Mouse (Mus musculus) adipose tissue, adult 10 weeks (tissue): ENCODE data around the gene Tex19.1. TPM values are rescaled to one million over a fixed set of nuclear protein-coding genes. Genes with fewer than 3 reads are reported as not detected.

Experiments used
- polyA plus RNA-seq: library from polyadenylated mRNA; stranded (reverse); fragments of 350-450 nt; fragmentation: Illumina TruSeq; extraction: RNeasy Lipid Tissue Mini Kit (QIAGEN cat#74804); gene quantifications from one replicate; pipeline ENCODE4 v1.2.3, GENCODE M21; 2014; ENCODE audit warnings: low read depth, low replicate concordance

The Tex19.1 gene
- not detected for polyA plus RNA-seq

GRCm38 (mm10) chr11:121145865-121146264 is at the start of gene Tex19.1:
Gene Tex19.1, plus strand, starts transcription at chr11:121146143.

DNA sequence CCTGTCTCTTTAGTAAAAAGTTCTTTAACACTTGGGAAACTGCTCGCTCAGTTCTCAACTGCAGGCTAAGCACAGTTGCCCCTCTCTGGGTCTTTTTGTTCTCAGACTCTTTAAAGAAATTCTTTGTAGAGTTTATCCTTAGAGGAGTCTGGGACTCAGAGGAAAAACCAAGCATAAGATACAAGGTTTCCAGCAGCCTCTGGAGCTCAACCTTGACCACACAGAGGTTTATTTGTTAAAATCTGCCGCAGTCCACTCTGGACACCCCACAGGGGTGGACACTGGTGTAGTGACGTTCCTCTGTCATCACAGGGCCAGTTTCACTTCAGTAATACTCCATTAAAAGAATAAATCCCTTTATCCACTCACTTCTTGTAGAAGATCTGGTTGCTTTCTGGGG is 27.4 kb upstream of the Tex19.1 start, which contains the start of gene Tex19.2:
Tex19.2 (minus strand) TSS at position 101 of the 400 bp plus-strand sequence.

GRCm38 (mm10) chr11:121159971-121160370 is 14.0 kb downstream of the Tex19.1 start, which contains the start of gene Uts2r:
Gene Uts2r, plus strand, starts transcription at chr11:121160271.

Other genes starting within 250 kb of the Tex19.1 start
- gene Ccdc57, start 213.3 kb upstream of the Tex19.1 start, polyA plus RNA-seq = 12.8 TPM
- 10.3 TPM for gene Slc16a3, start 197.7 kb upstream of the Tex19.1 start, polyA plus RNA-seq
- gene Csnk1d, start 154.8 kb upstream of the Tex19.1 start, polyA plus RNA-seq = 91.1 TPM
- 1.7 TPM for gene Cd7, start 106.7 kb upstream of the Tex19.1 start, polyA plus RNA-seq
- gene Sectm1b, start 82.6 kb upstream of the Tex19.1 start, polyA plus RNA-seq = 6.3 TPM
- gene Sectm1a, start 64.9 kb upstream of the Tex19.1 start, polyA plus RNA-seq = 3.5 TPM
- 0.38 TPM for gene Tex19.2, start 27.5 kb upstream of the Tex19.1 start, polyA plus RNA-seq
- gene Uts2r, start 14.1 kb downstream of the Tex19.1 start, polyA plus RNA-seq = not detected
- gene Hexdc, start 58.3 kb downstream of the Tex19.1 start, polyA plus RNA-seq = 23.5 TPM
- 35.1 TPM for gene Ogfod3, start 58.6 kb downstream of the Tex19.1 start, polyA plus RNA-seq
- 34.5 TPM for gene Cybc1, start 83.2 kb downstream of the Tex19.1 start, polyA plus RNA-seq
- gene Narf, start 91.1 kb downstream of the Tex19.1 start, polyA plus RNA-seq = 16.1 TPM
- 31.0 TPM for gene Foxk2, start 113.8 kb downstream of the Tex19.1 start, polyA plus RNA-seq
- gene Wdr45b, start 208.3 kb downstream of the Tex19.1 start, polyA plus RNA-seq = 39.8 TPM
- gene Rab40b, start 242.1 kb downstream of the Tex19.1 start, polyA plus RNA-seq = 10.5 TPM